Mouse (Mus musculus) myocyte (in vitro differentiated cells): ENCODE data around the gene Tmem88b.

ENCODE experiments used
- POLR2A ChIP-seq: IDR thresholded peaks from one replicate; pipeline ENCODE4 v1.6.1; 2011; ENCODE audit warnings: low read depth, mild to moderate bottlenecking, control low read depth, moderate library complexity; ENCODE audit not compliant: insufficient read length
- TCF3 ChIP-seq: IDR thresholded peaks from one replicate; pipeline ENCODE4 v1.6.1; 2011; ENCODE audit warnings: low read depth, control low read depth; ENCODE audit not compliant: insufficient read length

DNA sequence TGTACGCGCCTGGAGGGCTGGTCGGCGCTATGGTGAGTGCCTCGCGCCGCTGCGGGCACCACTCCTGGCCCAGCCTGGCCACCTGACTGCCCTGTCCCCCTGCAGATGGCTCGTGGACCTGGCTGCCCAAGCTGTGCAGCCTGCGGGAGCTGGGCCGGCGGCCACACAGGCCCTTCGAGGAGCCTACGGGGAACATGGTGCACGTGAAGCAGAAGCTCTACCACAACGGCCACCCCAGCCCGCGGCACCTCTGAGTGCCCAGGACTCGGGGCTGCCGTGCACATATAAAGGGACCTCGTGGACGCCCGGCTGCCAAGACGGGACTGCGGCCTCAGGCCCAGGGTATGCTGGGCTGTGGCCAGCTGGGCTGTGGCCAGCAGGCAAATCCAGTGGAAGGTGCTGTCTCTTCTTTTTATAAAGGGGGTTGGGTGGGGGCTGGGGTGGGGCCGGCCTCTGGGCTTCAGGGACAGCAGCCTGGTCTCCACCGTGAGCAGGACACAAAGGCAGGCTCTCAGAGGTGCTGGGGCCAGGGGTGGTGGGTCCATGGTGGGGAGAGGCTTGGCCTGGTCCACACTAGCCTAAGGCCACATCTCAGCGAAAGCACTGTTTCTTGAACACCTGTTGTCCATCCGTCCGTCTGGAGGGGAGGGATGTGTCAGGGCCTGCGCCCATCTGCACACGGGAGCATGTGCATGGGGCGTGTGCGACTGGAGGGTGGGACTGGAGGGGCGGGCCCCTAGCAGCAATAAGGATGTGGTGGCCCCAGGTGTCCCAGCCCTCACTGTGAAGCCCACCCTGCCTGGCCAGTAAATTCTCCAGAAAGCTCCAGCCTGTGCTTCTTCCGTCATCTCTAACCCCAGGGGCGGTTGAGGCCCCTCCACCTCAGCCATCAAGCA is 45.7 kb downstream of the Tmem88b start:
- TF ChIP-seq POLR2A (peak; percentile 47), TCF3 (no peak)
